12 mouse cellular contexts compared by ENCODE assay signal in genomic region chr11:57836872-57837680, GRCm38 (mm10). TPM values are rescaled to one million over a fixed set of nuclear protein-coding genes. Genes with fewer than 3 reads are reported as not detected.
DNase-seq lines count a peak whose midpoint lies in the region; ATAC-seq and TF ChIP-seq lines count a peak whose summit lies in the region.
"Had no signal": no experiment of that assay in that cellular context is flagged by ENCODE, and none has a peak within 500 bp of the region (broad histone marks: within the 10 kb centered on the region; RNA-seq: fewer than 3 reads in every experiment).

No protein-coding gene starts in this region.

- WGBS in forebrain, embryonic 10.5 days: 1% methylated on average over 38 of the region's 38 CpGs
- 1% methylated on average over 38 of the region's 38 CpGs for WGBS in forebrain, postnatal 0 days
- WGBS in kidney, postnatal 0 days: 2% methylated on average over 38 of the region's 38 CpGs
- WGBS in midbrain, embryonic 11.5 days: under 1% methylated on average over 38 of the region's 38 CpGs
- WGBS in stomach, embryonic 15.5 days: 3% methylated on average over 38 of the region's 38 CpGs

- H3K9ac ChIP-seq in forebrain, postnatal 0 days: no peak overlapping the region
- H3K9ac ChIP-seq in kidney, postnatal 0 days (ENCODE audit: low read depth, low read length): no peak overlapping the region
- H3K9ac ChIP-seq in midbrain, embryonic 11.5 days (ENCODE audit: low read length): no peak overlapping the region
- no peak overlapping the region for H3K9ac ChIP-seq in stomach, embryonic 15.5 days

- DNase-seq in forebrain, embryonic 10.5 days (ENCODE audit: extremely low spot score, low spot score): peak; percentile 24
- no peak for DNase-seq in forebrain, postnatal 0 days
- no peak for DNase-seq in kidney, postnatal 0 days (ENCODE audit: low spot score)
- DNase-seq in kidney, adult 11 months: no peak
- peak; percentile 96 for DNase-seq in midbrain, embryonic 11.5 days (ENCODE audit: low spot score, missing footprints)
- DNase-seq in gastrocnemius, postnatal 14 days: no peak
- DNase-seq in thymus, postnatal 14 days: no peak
- DNase-seq: cerebellum, adult 9-11 months had no signal

- no peaks in the 10 kb centered on the region for H3K9me3 ChIP-seq in forebrain, embryonic 10.5 days
- no peaks in the 10 kb centered on the region for H3K9me3 ChIP-seq in forebrain, postnatal 0 days (ENCODE audit: low read length)
- no peaks in the 10 kb centered on the region for H3K9me3 ChIP-seq in kidney, postnatal 0 days (replicated peaks; ENCODE audit: low read length)
- no peaks in the 10 kb centered on the region for H3K9me3 ChIP-seq in midbrain, embryonic 11.5 days (ENCODE audit: control insufficient read depth, low read length)
- H3K9me3 ChIP-seq in stomach, embryonic 15.5 days: no peaks in the 10 kb centered on the region

- peaks cover 47% of the 10 kb centered on the region for H3K4me1 ChIP-seq in forebrain, embryonic 10.5 days
- no peaks in the 10 kb centered on the region for H3K4me1 ChIP-seq in forebrain, postnatal 0 days (ENCODE audit: insufficient read depth)
- peaks cover 8% of the 10 kb centered on the region; the same call in 1 of the 2 replicates for H3K4me1 ChIP-seq in kidney, postnatal 0 days (replicated peaks; ENCODE audit: insufficient read depth, low read length)
- H3K4me1 ChIP-seq in midbrain, embryonic 11.5 days (ENCODE audit: control insufficient read depth, insufficient read depth, low read length): no peaks in the 10 kb centered on the region
- peaks cover 19% of the 10 kb centered on the region for H3K4me1 ChIP-seq in stomach, embryonic 15.5 days

- no peak overlapping the region for H3K27ac ChIP-seq in forebrain, embryonic 10.5 days
- H3K27ac ChIP-seq in forebrain, postnatal 0 days (ENCODE audit: low read depth, low read length): no peak overlapping the region
- no peak overlapping the region for H3K27ac ChIP-seq in kidney, postnatal 0 days
- H3K27ac ChIP-seq in midbrain, embryonic 11.5 days (ENCODE audit: low read depth, low read length): no peak overlapping the region
- no peak overlapping the region for H3K27ac ChIP-seq in stomach, embryonic 15.5 days

- no peak for ATAC-seq in forebrain, postnatal 0 days
- no peak for ATAC-seq in kidney, postnatal 0 days (replicated peaks; ENCODE audit: low FRiP score, low read depth)
- no peak for ATAC-seq in midbrain, embryonic 11.5 days (ENCODE audit: low FRiP score)
- ATAC-seq in stomach, embryonic 15.5 days (ENCODE audit: insufficient read depth, low FRiP score, low read depth): no peak
- ATAC-seq: lung, postnatal 0 days; Patski had no signal

- H3K4me2 ChIP-seq in forebrain, postnatal 0 days (ENCODE audit: low read depth): no peak overlapping the region
- peak overlapping the region; percentile 34 for H3K4me2 ChIP-seq in kidney, postnatal 0 days (ENCODE audit: low read length)
- H3K4me2 ChIP-seq in midbrain, embryonic 11.5 days: no peak overlapping the region
- peak overlapping the region; percentile 36 for H3K4me2 ChIP-seq in stomach, embryonic 15.5 days

- intact Hi-C loops in gastrocnemius, postnatal 14 days (cut with DNase I; ENCODE audit: low total_unique reads): no loop called here

- H3K36me3 ChIP-seq in forebrain, embryonic 10.5 days (replicated peaks): no peaks in the 10 kb centered on the region
- H3K36me3 ChIP-seq in forebrain, postnatal 0 days (ENCODE audit: insufficient read depth): no peaks in the 10 kb centered on the region
- H3K36me3 ChIP-seq in kidney, postnatal 0 days (ENCODE audit: insufficient read depth, low read length): no peaks in the 10 kb centered on the region
- H3K36me3 ChIP-seq in midbrain, embryonic 11.5 days (ENCODE audit: control insufficient read depth, insufficient read depth, low read length): no peaks in the 10 kb centered on the region
- H3K36me3 ChIP-seq in stomach, embryonic 15.5 days: no peaks in the 10 kb centered on the region

- no peak overlapping the region for H3K4me3 ChIP-seq in forebrain, embryonic 10.5 days
- H3K4me3 ChIP-seq in forebrain, postnatal 0 days (ENCODE audit: low read depth, low read length): no peak overlapping the region
- 0 out of 2 replicates have a peak overlapping the region, but pooled peaks have one; percentile 11 for H3K4me3 ChIP-seq in kidney, postnatal 0 days (replicated peaks; ENCODE audit: low read depth, low read length)
- no peak overlapping the region for H3K4me3 ChIP-seq in midbrain, embryonic 11.5 days (ENCODE audit: low read depth, low read length)
- peak overlapping the region; percentile 10 for H3K4me3 ChIP-seq in stomach, embryonic 15.5 days (replicated peaks)

- peaks cover 100% of the 10 kb centered on the region for H3K27me3 ChIP-seq in forebrain, embryonic 10.5 days (ENCODE audit: poor library complexity, severe bottlenecking)
- peaks cover 81% of the 10 kb centered on the region for H3K27me3 ChIP-seq in forebrain, postnatal 0 days (ENCODE audit: insufficient read depth, low read length)
- H3K27me3 ChIP-seq in kidney, postnatal 0 days (ENCODE audit: insufficient read depth, low read length): peaks cover 92% of the 10 kb centered on the region
- peaks cover 97% of the 10 kb centered on the region for H3K27me3 ChIP-seq in midbrain, embryonic 11.5 days (ENCODE audit: control insufficient read depth, insufficient read depth, low read length)
- H3K27me3 ChIP-seq in stomach, embryonic 15.5 days (replicated peaks): peaks cover 83% of the 10 kb centered on the region

- TF ChIP-seq CTCF in forebrain, postnatal 0 days (IDR thresholded peaks at IDR 0.05; ENCODE audit: low read depth): no peak
- no peak for TF ChIP-seq CTCF in kidney, postnatal 0 days (IDR thresholded peaks at IDR 0.05; ENCODE audit: low read depth)

RNA-seq across cellular contexts. Expression of gene Hand1, which starts 4.5 kb away (rescaled TPM):
- 0.14 TPM in 1 of 2 replicates, not detected in the other for polyA plus RNA-seq in forebrain, embryonic 10.5 days (2016; fragmentation: Nextera tagmentation; extraction: Ambion mirVana)
- not detected in 2 replicates for total RNA-seq in forebrain, postnatal 0 days (2014; rRNA removed)
- polyA plus RNA-seq in forebrain, postnatal 0 days (2015; fragmentation: Nextera tagmentation; extraction: Ambion mirVana): not detected in 2 replicates
- polyA plus RNA-seq in kidney, postnatal 0 days (2015; fragmentation: Nextera tagmentation; extraction: Ambion mirVana): 0.13 TPM in 1 of 2 replicates, not detected in the other
- polyA plus RNA-seq in midbrain, embryonic 11.5 days (2014; fragmentation: Nextera tagmentation; extraction: Ambion mirVana): not detected in 2 replicates
- 4.6 and 6.9 TPM in 2 replicates for polyA plus RNA-seq in stomach, embryonic 15.5 days (2015; fragmentation: Nextera tagmentation; extraction: Ambion mirVana)
- total RNA-seq in gastrocnemius, postnatal 14 days (2021): not detected
- polyA plus RNA-seq: forebrain, embryonic 11.5 days; lung, postnatal 0 days; Patski had no signal

RNA-seq across cellular contexts. Expression of gene Sap30l, which starts 35.6 kb away (rescaled TPM):
- 6.4 and 7.7 TPM in 2 replicates for polyA plus RNA-seq in forebrain, embryonic 10.5 days (2016; fragmentation: Nextera tagmentation; extraction: Ambion mirVana)
- total RNA-seq in forebrain, postnatal 0 days (2014; rRNA removed): 26.6 and 35.4 TPM in 2 replicates
- polyA plus RNA-seq in forebrain, postnatal 0 days (2015; fragmentation: Nextera tagmentation; extraction: Ambion mirVana): 11.4 and 15.3 TPM in 2 replicates
- polyA plus RNA-seq in kidney, postnatal 0 days (2015; fragmentation: Nextera tagmentation; extraction: Ambion mirVana): 12.6 and 19.1 TPM in 2 replicates
- 14.5 and 14.7 TPM in 2 replicates for polyA plus RNA-seq in midbrain, embryonic 11.5 days (2014; fragmentation: Nextera tagmentation; extraction: Ambion mirVana)
- polyA plus RNA-seq in stomach, embryonic 15.5 days (2015; fragmentation: Nextera tagmentation; extraction: Ambion mirVana): 12.4 and 12.6 TPM in 2 replicates
- 10 to 100 TPM; 22.9 to 24.5 TPM for total RNA-seq in gastrocnemius, postnatal 14 days (2021)

Comparison
In these comparisons a context has a peak if more than half of its experiments do, and no peak if none do; other contexts are left out.
1. DNase-seq: peak in forebrain, embryonic 10.5 days (single experiment) and midbrain, embryonic 11.5 days (single experiment); none in forebrain, postnatal 0 days (single experiment), kidney, postnatal 0 days (single experiment), kidney, adult 11 months (single experiment), gastrocnemius, postnatal 14 days (single experiment) and thymus, postnatal 14 days (single experiment).
2. H3K4me3 ChIP-seq: peak in kidney, postnatal 0 days (single experiment) and stomach, embryonic 15.5 days (single experiment); none in forebrain, embryonic 10.5 days (single experiment), forebrain, postnatal 0 days (single experiment) and midbrain, embryonic 11.5 days (single experiment).
3. H3K4me2 ChIP-seq: peak in kidney, postnatal 0 days (single experiment) and stomach, embryonic 15.5 days (single experiment); none in forebrain, postnatal 0 days (single experiment) and midbrain, embryonic 11.5 days (single experiment).